Mouse (Mus musculus) CH12.LX (cell line): ENCODE data around the gene Oas1h.

Experiments
- BHLHE40 ChIP-seq: IDR thresholded peaks from 2 replicates; pipeline ENCODE4 v1.6.1; 2011; ENCODE audit warnings: mild to moderate bottlenecking, low read depth, low read length, improper control_type of control experiment
- CHD2 ChIP-seq: IDR thresholded peaks from 2 replicates; pipeline ENCODE4 v1.6.1; 2011; ENCODE audit warnings: low read length, improper control_type of control experiment
- CTCF ChIP-seq, 2 experiments: IDR thresholded peaks in 1 of 2; conservative IDR thresholded peaks in 1 of 2; 2 replicates each; pipeline ENCODE4 v1.5.1; 2011 to 2012; ENCODE audit warnings: low read depth in 2 of 2, low read length in 2 of 2, improper control_type of control experiment in 1 of 2, inconsistent platforms in 1 of 2, mild to moderate bottlenecking in 1 of 2, moderate library complexity in 1 of 2
- MAFK ChIP-seq: IDR thresholded peaks from 2 replicates; pipeline ENCODE4 v1.6.1; 2011; ENCODE audit warnings: low read length, improper control_type of control experiment; ENCODE audit not compliant: insufficient replicate concordance
- MAZ ChIP-seq: IDR thresholded peaks from 2 replicates; pipeline ENCODE4 v1.6.1; 2012; ENCODE audit warnings: low read depth, mild to moderate bottlenecking, inconsistent platforms, low read length, improper control_type of control experiment, moderate library complexity
- NRF1 ChIP-seq: IDR thresholded peaks from 2 replicates; pipeline ENCODE4 v1.6.1; 2014; ENCODE audit warnings: low read depth, mild to moderate bottlenecking, inconsistent platforms, low read length, improper control_type of control experiment, moderate library complexity
- POLR2A ChIP-seq: IDR thresholded peaks from 2 replicates; pipeline ENCODE4 v1.6.1; 2011; ENCODE audit warnings: low read depth, mild to moderate bottlenecking, improper control_type of control experiment, low read length
- RAD21 ChIP-seq: IDR thresholded peaks from 2 replicates; pipeline ENCODE4 v1.6.1; 2011; ENCODE audit warnings: low read depth, mild to moderate bottlenecking, low read length, improper control_type of control experiment, moderate library complexity
- TCF12 ChIP-seq: IDR thresholded peaks from 2 replicates; pipeline ENCODE4 v1.6.1; 2014; ENCODE audit warnings: low read depth, mild to moderate bottlenecking, inconsistent platforms, low read length, improper control_type of control experiment
- UBTF ChIP-seq: IDR thresholded peaks from 2 replicates; pipeline ENCODE4 v1.6.1; 2012; ENCODE audit warnings: low read depth, mild to moderate bottlenecking, inconsistent platforms, low read length, improper control_type of control experiment, moderate library complexity
- ZMIZ1 ChIP-seq: IDR thresholded peaks from 2 replicates; pipeline ENCODE4 v1.6.1; 2012; ENCODE audit warnings: low read depth, mild to moderate bottlenecking, inconsistent platforms, low read length, improper control_type of control experiment

DNA sequence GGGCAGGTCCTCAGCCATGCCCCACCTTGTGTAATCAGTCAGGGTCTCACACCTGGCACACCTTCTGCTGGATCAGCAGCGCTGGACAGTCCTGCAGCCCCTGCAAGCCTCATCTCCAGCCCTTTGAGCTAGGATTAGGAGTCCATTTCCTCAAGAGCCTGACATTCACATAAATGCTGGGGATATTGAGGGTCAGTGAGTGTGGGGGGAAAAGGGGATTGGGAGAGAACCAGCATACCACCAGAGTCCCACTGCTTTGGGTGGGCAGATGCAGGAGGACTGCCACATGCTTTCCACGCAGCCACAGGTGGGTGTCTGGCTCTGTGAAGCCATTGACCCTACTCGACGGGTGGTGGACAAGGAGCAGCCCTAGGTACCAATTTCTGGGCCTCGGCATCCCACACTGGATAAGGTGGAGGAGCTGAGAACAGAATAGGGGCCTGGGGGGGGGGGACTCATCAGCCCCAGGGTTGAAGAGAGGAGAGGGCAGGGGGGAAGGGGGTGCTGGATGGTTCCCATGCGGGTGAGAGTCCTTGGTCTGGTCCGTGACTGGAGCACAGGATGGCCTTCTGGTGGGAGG is 8.3 kb downstream of the Oas1h start:
- TF ChIP-seq POLR2A (no peak), MAFK (no peak), BHLHE40 (no peak), TCF12 (no peak), RAD21 (no peak), CTCF (conservative IDR thresholded peaks at IDR 0.05 in 1 of 2, IDR thresholded peaks at IDR 0.05 in 1 of 2; ENCODE audit: low read depth in 2 of 2, low read length in 2 of 2) (no peak), NRF1 (no peak), CHD2 (no peak), ZMIZ1 (no peak), MAZ (no peak), UBTF (no peak)
